Mouse (Mus musculus): ENCODE measurements at regions not wholly inside any gene's neighbourhood (a gene's known extent, or its start where the extent isn't known, plus 50 kb on each side); places are given as distances from the start of the nearest gene placed in this dataset.

- no peak overlapping the region for H3K4me3 ChIP-seq
- no peak overlapping the region for H3K27ac ChIP-seq
- intact Hi-C loops (cut with DNase I): no loop called here
- DNase-seq (ENCODE audit: extremely low spot score in 1 of 2, low spot score in 2 of 2): peak in 1 of 2 experiments; percentile 14
- TF ChIP-seq CTCF (IDR thresholded peaks at IDR 0.05): no peak
Observed at GRCm38 (mm10) chrX:11437151-11437944, 109.7 kb downstream of the H2al1j start.

GRCm38 (mm10) chrX:11443543-11443942 is 115.9 kb downstream of the H2al1j start:
- intact Hi-C loops (cut with DNase I): no loop called here
- DNase-seq (ENCODE audit: extremely low spot score in 1 of 2, low spot score in 2 of 2): no peak
- peak; percentile 24 for TF ChIP-seq CTCF (IDR thresholded peaks at IDR 0.05)
- Histone ChIP-seq H3K4me3 (no peak overlapping the region), H3K27ac (no peak overlapping the region)

- TF ChIP-seq CTCF (IDR thresholded peaks at IDR 0.05): no peak
- no peak for DNase-seq (ENCODE audit: extremely low spot score in 1 of 2, low spot score in 2 of 2)
- Histone ChIP-seq H3K27ac (no peak overlapping the region), H3K4me3 (no peak overlapping the region)
- intact Hi-C loops (cut with DNase I): no loop called here
Observed at GRCm38 (mm10) chrX:11444261-11444725, 116.7 kb downstream of the H2al1j start.

GRCm38 (mm10) chrX:11448711-11449110 is 121.1 kb downstream of the H2al1j start:
- no peak for TF ChIP-seq CTCF (IDR thresholded peaks at IDR 0.05)
- no peak overlapping the region for H3K4me3 ChIP-seq
- no peak overlapping the region for H3K27ac ChIP-seq
- intact Hi-C loops (cut with DNase I): no loop called here
- DNase-seq (ENCODE audit: extremely low spot score in 1 of 2, low spot score in 2 of 2): no peak

GRCm38 (mm10) chrX:11458521-11458920 is 130.9 kb downstream of the H2al1j start:
- Histone ChIP-seq H3K27ac (no peak overlapping the region), H3K4me3 (no peak overlapping the region)
- TF ChIP-seq CTCF (IDR thresholded peaks at IDR 0.05): no peak
- DNase-seq (ENCODE audit: extremely low spot score in 1 of 2, low spot score in 2 of 2): no peak
- intact Hi-C loops (cut with DNase I): no loop called here

GRCm38 (mm10) chrX:11463955-11464511 is 136.4 kb downstream of the H2al1j start:
- no peak for DNase-seq (ENCODE audit: extremely low spot score in 1 of 2, low spot score in 2 of 2)
- intact Hi-C loops (cut with DNase I): no loop called here
- TF ChIP-seq CTCF (IDR thresholded peaks at IDR 0.05): no peak; the same call in 1 of the 2 replicates
- no peak overlapping the region for H3K4me3 ChIP-seq
- H3K27ac ChIP-seq: no peak overlapping the region

GRCm38 (mm10) chrX:11466191-11466590 is 138.6 kb downstream of the H2al1j start:
- intact Hi-C loops (cut with DNase I): no loop called here
- Histone ChIP-seq H3K27ac (no peak overlapping the region), H3K4me3 (no peak overlapping the region)
- TF ChIP-seq CTCF (IDR thresholded peaks at IDR 0.05): no peak
- no peak for DNase-seq (ENCODE audit: extremely low spot score in 1 of 2, low spot score in 2 of 2)

GRCm38 (mm10) chrX:11479696-11480339 is 152.2 kb downstream of the H2al1j start:
- no peak for DNase-seq (ENCODE audit: extremely low spot score in 1 of 2, low spot score in 2 of 2)
- no peak for TF ChIP-seq CTCF (IDR thresholded peaks at IDR 0.05)
- Histone ChIP-seq H3K27ac (no peak overlapping the region), H3K4me3 (no peak overlapping the region)
- intact Hi-C loops (cut with DNase I): no loop called here

GRCm38 (mm10) chrX:11482141-11482540 is 154.5 kb downstream of the H2al1j start:
- no peak for TF ChIP-seq CTCF (IDR thresholded peaks at IDR 0.05)

GRCm38 (mm10) chrX:11486588-11486987 is 159.0 kb downstream of the H2al1j start:
- intact Hi-C loops (cut with DNase I): no loop called here
- no peak for DNase-seq (ENCODE audit: extremely low spot score in 1 of 2, low spot score in 2 of 2)
- Histone ChIP-seq H3K27ac (no peak overlapping the region), H3K4me3 (no peak overlapping the region)
- no peak for TF ChIP-seq CTCF (IDR thresholded peaks at IDR 0.05)

More at GRCm38 (mm10) chrX:11482141-11482540, 154.5 kb downstream of the H2al1j start:
- no peak overlapping the region for H3K4me3 ChIP-seq
- no peak for DNase-seq (ENCODE audit: extremely low spot score in 1 of 2, low spot score in 2 of 2)
- no peak overlapping the region for H3K27ac ChIP-seq
- intact Hi-C loops (cut with DNase I): no loop called here

GRCm38 (mm10) chrX:11487876-11488275 is 160.3 kb downstream of the H2al1j start:
- no peak overlapping the region for H3K4me3 ChIP-seq
- H3K27ac ChIP-seq: no peak overlapping the region
- DNase-seq (ENCODE audit: extremely low spot score in 1 of 2, low spot score in 2 of 2): no peak
- TF ChIP-seq CTCF (IDR thresholded peaks at IDR 0.05): no peak
- intact Hi-C loops (cut with DNase I): no loop called here

- no peak for DNase-seq (ENCODE audit: extremely low spot score in 1 of 2, low spot score in 2 of 2)
- no peak for TF ChIP-seq CTCF (IDR thresholded peaks at IDR 0.05)
- intact Hi-C loops (cut with DNase I): no loop called here
- H3K27ac ChIP-seq: no peak overlapping the region
- no peak overlapping the region for H3K4me3 ChIP-seq
Observed at GRCm38 (mm10) chrX:11490146-11490693, 162.6 kb downstream of the H2al1j start.
